ENCODE assay signal across 22 mouse cellular contexts in the genomic region with DNA sequence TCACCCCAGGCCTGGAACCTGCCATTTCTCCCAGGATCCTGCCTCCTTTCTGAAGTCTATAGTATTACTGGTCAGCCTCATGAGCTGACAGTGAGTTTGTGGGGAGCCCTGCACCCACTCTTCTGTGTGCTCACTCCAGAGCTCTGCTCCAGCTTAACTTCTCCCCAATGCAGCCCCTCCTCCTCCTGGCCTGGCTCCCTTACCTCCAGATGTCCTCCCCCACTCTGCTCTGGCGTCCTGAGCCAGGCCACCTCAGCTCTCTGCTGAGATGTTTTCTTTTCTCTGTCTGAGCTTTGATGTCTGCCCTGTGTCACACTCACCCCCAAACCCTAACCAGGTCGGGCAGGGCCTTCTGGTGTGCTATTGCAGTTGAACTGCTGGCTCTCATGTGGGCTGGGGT. TPM values are rescaled to one million over a fixed set of nuclear protein-coding genes. Genes with fewer than 3 reads are reported as not detected.
DNase-seq lines count a peak whose midpoint lies in the region; ATAC-seq and TF ChIP-seq lines count a peak whose summit lies in the region.
"Had no signal": no experiment of that assay in that cellular context is flagged by ENCODE, and none has a peak within 500 bp of the region (broad histone marks: within the 10 kb centered on the region; RNA-seq: fewer than 3 reads in every experiment).

No protein-coding gene starts in this region.

- no peak overlapping the region for H3K4me2 ChIP-seq in heart, embryonic 13.5 days
- no peak overlapping the region for H3K4me2 ChIP-seq in kidney, postnatal 0 days (ENCODE audit: low read length)
- no peak overlapping the region for H3K4me2 ChIP-seq in stomach, postnatal 0 days (replicated peaks; ENCODE audit: low read depth)
- H3K4me2 ChIP-seq: heart, embryonic 11.5 days; hindbrain, embryonic 12.5 days; stomach, embryonic 15.5 days had no signal

- WGBS in heart, embryonic 13.5 days: 14% methylated on average over 2 of the region's 2 CpGs
- 17% methylated on average over 2 of the region's 2 CpGs for WGBS in kidney, postnatal 0 days
- WGBS in stomach, postnatal 0 days: 16% methylated on average over 2 of the region's 2 CpGs

- H3K27me3 ChIP-seq in heart, embryonic 13.5 days (replicated peaks): no peaks in the 10 kb centered on the region
- H3K27me3 ChIP-seq in kidney, postnatal 0 days (ENCODE audit: insufficient read depth, low read length): no peaks in the 10 kb centered on the region
- no peaks in the 10 kb centered on the region for H3K27me3 ChIP-seq in stomach, postnatal 0 days (ENCODE audit: control insufficient read depth, insufficient read depth, low read length)
- H3K27me3 ChIP-seq: hindbrain, embryonic 12.5 days; stomach, embryonic 15.5 days had no signal

- no peak for ATAC-seq in heart, embryonic 13.5 days (ENCODE audit: extremely low read depth, insufficient number of reproducible peaks, low FRiP score, low TSS enrichment)
- peak; percentile 43; the same call in 1 of the 2 replicates for ATAC-seq in kidney, postnatal 0 days (replicated peaks; ENCODE audit: low FRiP score, low read depth)
- peak; percentile 20; the same call in 1 of the 2 replicates for ATAC-seq in stomach, postnatal 0 days (ENCODE audit: low FRiP score, low TSS enrichment)
- ATAC-seq: activated CD4-positive, CD25-positive, alpha-beta regulatory T cell, adult 4 months; lung, postnatal 0 days had no signal

- no peaks in the 10 kb centered on the region for H3K36me3 ChIP-seq in heart, embryonic 13.5 days
- H3K36me3 ChIP-seq in kidney, postnatal 0 days (ENCODE audit: insufficient read depth, low read length): no peaks in the 10 kb centered on the region
- H3K36me3 ChIP-seq in stomach, postnatal 0 days (ENCODE audit: control insufficient read depth, insufficient read depth, low read length): no peaks in the 10 kb centered on the region
- H3K36me3 ChIP-seq: hindbrain, embryonic 12.5 days; midbrain, embryonic 10.5 days; stomach, embryonic 15.5 days had no signal

- H3K27ac ChIP-seq in heart, embryonic 13.5 days (replicated peaks): no peak overlapping the region
- no peak overlapping the region for H3K27ac ChIP-seq in kidney, postnatal 0 days
- H3K27ac ChIP-seq in stomach, postnatal 0 days (replicated peaks): no peak overlapping the region
- H3K27ac ChIP-seq: gastrocnemius, adult 2 months; hindbrain, embryonic 12.5 days; macrophage; midbrain, embryonic 10.5 days; stomach, embryonic 15.5 days had no signal

- TF ChIP-seq CTCF in kidney, postnatal 0 days (IDR thresholded peaks at IDR 0.05; ENCODE audit: low read depth): no peak
- no peak for TF ChIP-seq CTCF in stomach, postnatal 0 days (IDR thresholded peaks at IDR 0.05; ENCODE audit: low read depth)

- TF ChIP-seq EP300 in stomach, postnatal 0 days (optimal IDR thresholded peaks at IDR 0.05): no peak

- peak; percentile 38 for DNase-seq in embryo, embryonic 10 days (ENCODE audit: low spot score)
- no peak for DNase-seq in embryo, embryonic 11 days
- no peak for DNase-seq in heart, adult 18-20 months
- no peak for DNase-seq in kidney, postnatal 0 days (ENCODE audit: low spot score)
- no peak for DNase-seq in kidney, postnatal 36 days
- DNase-seq in stomach, postnatal 0 days (ENCODE audit: low spot score): no peak
- DNase-seq: adrenal gland, postnatal 10 days; cerebellum, adult 18-20 months; cerebellum, postnatal 14 days; gastrocnemius, adult 2 months; kidney, adult 18-20 months; thymus, adult 18-20 months; thymus, postnatal 36 days had no signal

- H3K4me3 ChIP-seq in heart, embryonic 13.5 days: no peak overlapping the region
- no peak overlapping the region for H3K4me3 ChIP-seq in kidney, postnatal 0 days (replicated peaks; ENCODE audit: low read depth, low read length)
- H3K4me3 ChIP-seq in stomach, postnatal 0 days (ENCODE audit: low read depth, low read length): no peak overlapping the region
- H3K4me3 ChIP-seq: gastrocnemius, adult 2 months; hindbrain, embryonic 12.5 days; midbrain, embryonic 10.5 days; stomach, embryonic 15.5 days had no signal

- peaks cover 34% of the 10 kb centered on the region for H3K4me1 ChIP-seq in heart, embryonic 13.5 days
- H3K4me1 ChIP-seq in kidney, postnatal 0 days (replicated peaks; ENCODE audit: insufficient read depth, low read length): no peaks in the 10 kb centered on the region
- no peaks in the 10 kb centered on the region for H3K4me1 ChIP-seq in stomach, postnatal 0 days (replicated peaks; ENCODE audit: control insufficient read depth, insufficient read depth)
- H3K4me1 ChIP-seq: hindbrain, embryonic 12.5 days; stomach, embryonic 15.5 days had no signal

- no peaks in the 10 kb centered on the region for H3K9me3 ChIP-seq in heart, embryonic 13.5 days
- no peaks in the 10 kb centered on the region for H3K9me3 ChIP-seq in kidney, postnatal 0 days (replicated peaks; ENCODE audit: low read length)
- H3K9me3 ChIP-seq in stomach, postnatal 0 days (ENCODE audit: control insufficient read depth, low read length): no peaks in the 10 kb centered on the region
- H3K9me3 ChIP-seq: midbrain, embryonic 10.5 days; stomach, embryonic 15.5 days had no signal

- 0 out of 2 replicates have a peak overlapping the region, but pooled peaks have one; percentile 33 for H3K9ac ChIP-seq in heart, embryonic 13.5 days
- no peak overlapping the region for H3K9ac ChIP-seq in kidney, postnatal 0 days (ENCODE audit: low read depth, low read length)
- H3K9ac ChIP-seq in stomach, postnatal 0 days (ENCODE audit: low read length): no peak overlapping the region
- H3K9ac ChIP-seq: hindbrain, embryonic 12.5 days; stomach, embryonic 15.5 days had no signal

RNA-seq across cellular contexts. Expression of a gene that starts 24.5 kb away (rescaled TPM):
- polyA plus RNA-seq in heart, embryonic 13.5 days (2015; fragmentation: Nextera tagmentation; extraction: Ambion mirVana): 4.1 and 5.5 TPM in 2 replicates
- total RNA-seq in heart, adult 18-20 months (2021): 1 to 10 TPM; 1.4 TPM
- polyA plus RNA-seq in kidney, postnatal 0 days (2015; fragmentation: Nextera tagmentation; extraction: Ambion mirVana): 13.9 and 14.7 TPM in 2 replicates
- polyA plus RNA-seq in stomach, postnatal 0 days (2015; fragmentation: Nextera tagmentation; extraction: Ambion mirVana): 20.2 and 22.0 TPM in 2 replicates
- total RNA-seq: neutrophil, adult 5-6 weeks had no signal
- polyA plus RNA-seq: activated CD4-positive, CD25-positive, alpha-beta regulatory T cell, adult 4 months; macrophage had no signal
